Mouse (Mus musculus) brain, adult 2 months (tissue): ENCODE measurements around the gene Prdm10.

Source experiments
- DNase-seq: peaks from one replicate; pipeline ENCODE4 v3.0.0; 2011; ENCODE audit warnings: low read depth, low spot score

Gene Prdm10

DNA sequence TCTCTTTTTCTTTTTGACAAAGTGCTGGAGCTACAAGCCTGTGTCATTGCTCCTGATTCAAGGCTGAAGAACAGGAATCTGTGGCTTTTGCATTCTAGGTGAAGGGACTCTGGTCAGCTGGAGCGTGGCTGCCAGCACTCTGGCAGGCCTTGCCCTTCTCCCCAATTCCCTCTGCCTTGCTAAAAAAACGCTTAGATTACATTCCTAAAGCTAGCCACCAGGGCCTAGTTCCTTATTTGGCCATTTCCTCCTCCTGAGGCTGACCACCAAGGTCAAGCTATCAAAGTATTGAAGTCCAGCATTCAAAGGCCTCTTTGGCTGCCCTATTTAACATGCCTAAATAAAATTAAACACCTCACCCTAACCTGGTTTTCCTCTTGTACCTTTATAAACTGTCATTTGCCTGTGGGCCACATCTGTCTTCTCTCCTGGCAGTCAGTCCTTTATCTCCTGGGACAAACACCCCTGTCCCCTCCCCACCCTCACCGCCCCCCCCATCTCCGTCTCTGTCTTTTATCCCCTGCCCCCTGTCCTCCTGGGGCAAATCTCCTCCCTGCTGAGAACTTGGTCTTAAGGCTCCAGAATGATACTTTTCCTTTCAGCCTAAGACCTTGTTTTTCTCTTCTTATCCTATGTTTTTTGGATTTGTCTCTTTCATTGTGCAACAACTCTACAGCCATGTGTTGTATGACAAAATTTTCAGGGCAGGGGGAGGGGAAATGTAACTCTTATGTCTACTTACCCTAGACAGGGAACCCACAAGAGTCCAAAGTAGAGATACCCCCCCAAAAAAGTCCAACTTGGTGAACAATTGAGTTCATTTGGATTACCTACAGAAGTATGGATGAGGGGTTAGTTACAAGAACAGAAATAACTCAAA, 17.9 kb upstream of the Prdm10 start:
- no peak for DNase-seq

DNA sequence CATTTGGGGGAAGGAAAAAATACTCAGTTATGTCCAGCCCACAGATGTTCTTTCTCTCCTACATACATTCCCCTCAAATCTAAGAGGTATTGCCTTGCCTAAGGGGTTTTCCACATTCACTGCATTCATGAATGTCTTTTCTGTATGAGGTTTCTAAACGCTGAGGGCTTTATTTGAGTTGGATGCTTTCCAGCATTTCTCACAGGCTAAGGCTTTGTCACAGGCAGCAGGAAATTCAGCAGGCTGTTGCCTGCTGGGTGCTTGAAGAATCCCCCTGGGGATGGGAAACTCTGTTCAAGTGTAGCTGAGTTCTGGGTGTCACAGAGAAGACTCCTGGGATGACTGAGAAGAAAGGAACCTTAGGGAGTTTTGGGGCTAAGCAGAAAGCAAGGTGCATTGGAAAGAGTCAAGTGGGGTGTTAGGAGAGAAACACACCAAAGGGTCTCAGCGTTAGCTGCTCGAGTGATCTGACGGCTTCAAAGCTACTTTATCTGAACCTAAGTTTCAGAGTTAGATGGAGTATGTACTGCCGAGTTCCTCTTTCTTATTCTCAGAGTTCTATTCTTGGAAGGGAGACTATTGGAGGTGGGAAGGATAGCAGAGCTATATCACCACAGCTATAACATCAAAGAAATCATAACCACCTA, 14.2 kb upstream of the Prdm10 start:
- DNase-seq, result peak; percentile 67

DNA sequence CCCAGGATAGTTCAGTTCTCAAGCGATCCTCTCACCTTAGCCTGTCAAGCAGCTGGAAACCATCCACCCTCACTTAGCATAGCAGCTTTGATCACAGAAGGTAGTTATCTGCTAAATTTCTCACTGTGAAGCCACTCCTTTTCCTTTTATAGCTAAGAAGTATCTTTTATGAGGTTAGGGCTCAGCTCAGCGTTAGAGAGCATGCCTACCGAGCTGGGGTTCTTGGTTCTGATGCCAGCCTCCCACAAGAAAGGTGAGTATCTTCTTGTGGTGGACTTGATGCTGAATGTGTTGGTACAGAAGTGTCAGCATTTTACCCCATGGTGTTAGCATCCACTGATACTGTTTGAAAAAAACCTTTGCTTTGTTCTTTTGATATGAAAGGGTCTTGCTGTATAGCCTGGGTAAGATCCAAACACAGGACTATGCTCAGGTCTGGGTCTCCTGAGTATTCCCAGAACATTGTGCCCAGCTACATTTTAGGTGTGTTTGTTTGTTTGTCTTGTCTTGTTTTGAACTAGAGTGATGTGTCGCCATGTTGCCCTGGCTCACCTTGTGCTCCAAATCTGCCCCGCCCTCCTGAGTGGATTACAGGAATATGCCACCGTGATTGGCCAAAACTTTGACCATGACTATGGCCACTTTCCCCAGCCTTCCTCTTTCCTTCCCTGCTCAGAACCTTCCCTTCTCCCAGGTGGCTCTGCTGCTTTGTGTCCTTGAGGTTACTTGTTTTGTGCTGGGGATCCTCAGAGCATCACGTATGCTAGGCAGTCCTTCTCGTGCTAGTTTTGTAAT, 8.9 kb upstream of the Prdm10 start:
- DNase-seq, result no peak

DNA sequence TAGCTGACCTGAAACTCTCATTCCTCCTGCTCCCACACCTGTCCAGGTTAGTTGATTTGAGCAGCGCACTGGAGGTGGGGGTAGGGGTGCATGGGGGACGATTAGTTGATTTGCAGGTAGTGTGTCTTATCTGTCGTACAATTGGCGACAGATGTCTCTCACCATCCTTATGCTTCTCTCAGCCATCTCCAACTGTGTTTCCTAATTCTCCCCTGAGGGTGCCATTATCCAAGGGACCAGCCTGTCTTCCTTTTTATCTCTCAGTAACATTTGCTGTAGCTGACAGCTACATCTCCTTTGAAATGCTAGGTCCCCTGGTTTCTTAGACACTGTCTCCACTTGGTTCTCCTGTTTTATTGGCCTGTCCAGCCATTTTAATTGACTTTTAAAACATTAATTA, 8.2 kb upstream of the Prdm10 start:
- DNase-seq, result no peak

DNA sequence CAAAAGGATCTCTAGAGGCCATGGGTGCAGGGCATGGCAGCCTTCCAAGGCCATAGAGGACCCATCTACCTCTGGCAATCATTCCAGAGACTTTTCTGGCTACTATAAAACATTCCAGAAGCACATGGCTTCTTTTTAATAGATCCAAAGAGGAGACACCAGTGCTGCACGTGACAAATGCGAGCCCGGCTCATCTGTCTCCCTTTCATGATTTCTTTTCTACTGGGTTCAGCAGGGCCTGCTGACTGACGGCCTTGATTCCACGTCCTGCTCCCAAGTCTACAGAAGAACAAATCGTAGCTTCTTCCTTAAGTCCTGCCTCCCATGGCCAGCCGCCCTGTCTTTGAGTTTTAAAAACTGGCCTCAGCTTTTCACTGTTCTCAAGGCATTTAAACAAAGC, 1.7 kb upstream of the Prdm10 start:
- no peak for DNase-seq

DNA sequence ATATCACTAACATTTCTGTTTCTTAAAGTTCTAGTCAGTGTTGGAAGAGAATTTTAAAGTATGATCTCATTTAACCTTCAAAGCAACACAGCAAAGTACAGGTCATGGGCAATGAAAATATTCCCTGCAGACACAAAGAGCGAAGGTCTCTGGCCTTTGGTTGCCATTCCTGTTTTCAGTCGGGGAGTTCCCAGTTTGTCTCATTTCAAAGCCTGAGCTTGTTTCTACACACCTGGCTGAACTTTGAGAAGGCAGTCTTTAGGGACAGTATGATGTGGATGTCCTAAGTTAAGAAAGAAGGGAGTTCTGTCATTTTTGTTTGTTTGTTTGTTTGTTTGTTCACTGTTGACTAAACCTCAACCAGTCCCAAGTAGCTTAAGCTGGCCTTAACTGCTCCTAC, 1.0 kb upstream of the Prdm10 start:
- DNase-seq, result no peak

DNA sequence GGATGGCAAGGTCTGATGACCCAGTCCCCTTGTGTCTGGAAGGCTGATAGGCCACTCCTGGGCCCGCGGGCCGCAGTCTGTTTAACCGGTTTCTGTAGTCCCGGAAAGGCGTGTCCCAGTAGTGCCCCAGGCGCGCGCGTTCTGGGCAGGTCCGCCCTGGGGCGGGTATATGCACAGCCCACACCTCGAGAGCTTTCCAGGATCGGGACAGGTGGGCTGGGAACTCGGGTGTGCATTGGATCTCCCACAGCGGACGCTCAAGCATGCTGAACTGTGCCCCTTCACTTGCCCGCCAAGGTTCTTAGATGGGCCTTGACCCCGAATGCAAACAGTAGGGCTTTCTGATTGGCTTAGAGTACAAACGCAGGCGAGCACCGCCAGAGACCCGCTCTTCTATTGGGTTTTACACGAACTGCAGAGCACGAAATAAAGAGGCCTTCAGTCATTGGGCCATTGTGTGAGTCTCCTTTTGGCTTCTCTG, 413 bp upstream of the Prdm10 start:
- DNase-seq, result peak; percentile 100

DNA sequence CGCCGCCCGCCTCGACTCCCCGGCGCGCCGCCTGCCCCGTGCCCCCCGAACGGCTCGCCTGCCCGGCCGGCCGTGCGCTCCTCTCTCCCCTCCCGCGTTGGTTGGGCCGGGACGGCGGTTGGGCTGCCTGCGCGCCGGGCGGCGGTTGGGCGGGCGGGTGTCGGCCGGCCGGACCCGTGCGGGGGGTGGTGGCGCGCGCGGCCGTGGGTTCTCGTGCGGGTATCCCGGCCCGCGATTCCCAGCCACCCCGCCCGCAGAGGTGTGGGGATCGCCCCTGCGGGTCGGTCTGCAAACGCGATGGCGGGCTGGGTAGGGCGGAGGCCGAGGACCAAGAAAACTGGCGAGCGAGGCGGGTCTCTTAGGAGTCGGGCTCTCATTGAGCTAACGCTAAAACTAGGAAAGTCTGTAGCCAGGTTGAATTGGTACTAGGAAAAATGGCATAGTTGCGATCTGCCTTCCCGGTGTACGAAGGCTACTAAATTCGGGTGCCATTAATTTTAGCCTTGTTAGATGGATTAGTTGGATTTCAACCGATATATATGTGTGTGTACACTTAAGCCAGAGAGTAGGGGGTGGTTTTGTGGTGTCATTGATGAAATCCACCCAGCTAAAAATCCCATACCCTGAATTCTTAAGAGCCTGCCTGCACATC, 799 bp downstream of the Prdm10 start:
- no peak for DNase-seq

DNA sequence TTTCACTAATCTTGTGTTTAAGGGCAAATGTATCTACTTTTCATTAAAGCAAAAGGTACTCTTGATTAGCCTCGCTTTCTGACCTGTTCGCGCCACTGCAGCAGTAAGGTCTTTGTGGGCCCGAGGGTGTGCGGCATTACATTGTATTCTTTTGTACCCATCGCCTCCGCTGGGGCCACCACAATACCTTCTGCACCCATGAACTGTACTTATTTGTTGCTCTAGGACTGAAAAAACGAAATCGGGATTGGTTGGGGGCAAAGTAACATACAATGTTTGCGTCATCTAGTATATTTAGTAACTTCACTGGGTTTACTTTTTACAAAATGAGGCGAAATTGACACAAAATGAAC, 1.3 kb downstream of the Prdm10 start:
- peak; percentile 54 for DNase-seq

DNA sequence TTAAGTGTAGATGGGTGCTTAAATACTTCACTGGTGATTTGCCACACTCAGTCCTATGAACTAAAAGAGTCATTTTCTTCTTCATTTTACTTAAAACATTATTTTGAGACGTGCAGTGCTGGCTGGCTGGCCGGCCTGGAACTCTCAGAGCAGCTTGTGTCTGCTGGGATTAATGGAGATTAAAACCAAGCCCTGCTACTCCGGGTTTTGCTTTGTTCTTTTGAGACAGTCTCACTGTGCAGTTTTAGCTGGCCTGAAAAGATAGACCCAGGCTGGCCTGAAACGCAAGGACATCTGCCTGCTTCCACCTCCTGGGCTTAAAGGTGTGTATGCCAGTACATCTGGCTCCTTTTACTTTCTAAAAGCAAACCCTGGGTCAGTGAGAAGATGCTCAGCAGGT, 2.2 kb downstream of the Prdm10 start:
- no peak for DNase-seq

DNA sequence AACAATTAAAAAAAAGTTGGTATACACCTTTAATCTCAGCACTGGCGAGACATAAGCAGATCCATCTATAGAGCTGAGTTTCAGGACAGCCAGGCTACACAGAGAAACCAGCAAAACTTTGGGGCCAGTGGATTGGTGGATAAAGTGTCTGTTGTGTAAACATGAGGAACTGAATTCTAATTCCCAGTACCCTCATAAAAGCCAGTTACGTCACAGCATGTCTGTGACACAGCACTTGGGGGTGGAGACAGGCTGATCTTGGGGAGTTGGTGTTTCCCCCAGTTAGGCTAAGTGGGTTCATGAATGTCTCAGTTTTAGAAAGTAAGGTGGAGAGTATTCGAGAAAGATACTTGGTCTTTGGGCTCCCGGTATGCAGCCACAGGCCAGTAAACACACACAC, 2.7 kb downstream of the Prdm10 start:
- DNase-seq, result no peak

DNA sequence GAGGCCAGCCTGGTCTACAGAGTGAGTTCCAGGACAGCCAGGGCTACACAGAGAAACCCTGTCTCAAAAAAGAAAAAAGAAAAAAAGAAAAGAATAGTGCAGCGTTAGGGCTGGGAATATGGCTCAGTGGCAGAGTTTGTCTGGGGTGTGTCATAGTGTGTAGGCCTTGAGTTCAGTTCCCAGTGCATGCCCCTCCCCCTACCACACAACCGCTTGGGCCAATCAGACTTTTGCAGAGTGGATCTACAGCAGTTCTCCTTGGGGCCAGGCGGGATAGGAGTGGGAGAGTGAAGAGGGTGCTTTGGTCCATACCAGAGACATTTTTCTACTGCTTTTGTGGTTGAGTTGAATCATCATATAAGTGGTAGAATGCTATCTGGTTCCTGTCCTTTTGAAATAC, 3.6 kb downstream of the Prdm10 start:
- no peak for DNase-seq

DNA sequence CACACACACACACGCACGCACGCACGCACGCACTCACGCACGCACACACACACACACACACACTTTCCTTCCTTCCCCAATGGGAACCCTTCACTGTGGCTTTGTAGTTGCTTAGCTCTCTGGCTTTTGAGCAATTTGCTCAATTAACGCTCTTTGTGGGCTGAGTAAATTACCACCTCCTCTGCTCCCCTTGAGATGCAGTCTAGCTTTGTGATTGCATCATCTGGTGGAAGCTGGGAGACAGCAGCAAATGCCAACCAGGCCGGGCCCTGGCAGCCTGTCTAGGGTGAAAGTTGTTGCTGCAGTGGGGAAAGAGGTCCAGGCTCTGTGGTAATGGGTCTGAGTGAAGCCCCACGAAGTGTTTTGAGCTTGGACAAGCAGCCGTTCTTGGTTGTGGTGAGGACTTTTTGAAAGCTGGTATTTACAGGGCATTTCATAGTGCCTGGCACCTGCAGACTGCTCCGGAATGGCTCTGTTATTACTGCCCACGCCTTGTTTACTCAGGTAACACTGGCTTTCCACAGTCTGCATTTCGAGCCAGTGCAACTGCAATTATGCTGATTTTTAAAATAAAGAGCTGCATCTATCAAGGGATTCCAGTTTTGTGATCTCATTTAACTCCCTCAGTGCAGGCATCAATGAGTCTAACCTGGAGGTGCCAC, 10.0 kb downstream of the Prdm10 start:
- DNase-seq, result peak; percentile 79

DNA sequence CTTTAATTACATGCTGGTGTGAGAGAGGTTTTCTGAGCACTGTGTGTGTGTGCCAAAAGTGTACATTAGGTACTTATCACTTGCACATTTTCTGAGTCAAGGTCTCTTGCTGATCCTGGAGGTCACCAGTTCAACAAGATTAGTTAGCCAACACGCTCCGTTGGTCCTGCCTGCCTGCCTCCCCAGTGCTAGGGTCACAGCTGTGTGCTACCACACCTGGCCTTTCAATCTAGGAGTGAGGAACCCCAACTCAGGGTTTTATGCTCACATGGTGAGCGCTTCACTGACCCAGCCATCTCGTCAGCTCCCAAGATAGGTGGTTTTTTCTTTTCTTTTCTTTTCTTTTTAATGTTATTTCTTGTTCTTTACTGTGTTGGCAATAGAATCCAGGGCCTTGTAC, 11.6 kb downstream of the Prdm10 start:
- no peak for DNase-seq

DNA sequence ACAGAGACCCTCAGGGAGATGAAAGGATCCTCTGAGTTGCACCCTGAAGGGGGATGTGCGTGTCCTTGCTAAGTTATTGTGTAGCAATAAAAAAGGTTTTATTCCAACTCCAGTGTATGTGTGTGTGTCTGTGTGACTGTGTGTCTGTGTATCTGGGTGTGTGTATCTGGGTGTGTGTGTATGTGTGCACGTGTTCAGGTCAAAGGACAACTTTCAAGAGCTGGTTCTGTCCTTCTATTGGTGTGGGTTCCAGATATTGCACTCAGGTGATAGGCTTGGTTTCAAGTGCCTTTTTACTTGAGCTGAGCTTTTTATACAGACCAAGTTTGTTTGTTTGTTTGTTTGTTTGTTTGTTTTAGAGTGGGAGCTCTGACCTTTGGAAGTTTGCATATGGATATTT, 12.9 kb downstream of the Prdm10 start:
- no peak for DNase-seq

DNA sequence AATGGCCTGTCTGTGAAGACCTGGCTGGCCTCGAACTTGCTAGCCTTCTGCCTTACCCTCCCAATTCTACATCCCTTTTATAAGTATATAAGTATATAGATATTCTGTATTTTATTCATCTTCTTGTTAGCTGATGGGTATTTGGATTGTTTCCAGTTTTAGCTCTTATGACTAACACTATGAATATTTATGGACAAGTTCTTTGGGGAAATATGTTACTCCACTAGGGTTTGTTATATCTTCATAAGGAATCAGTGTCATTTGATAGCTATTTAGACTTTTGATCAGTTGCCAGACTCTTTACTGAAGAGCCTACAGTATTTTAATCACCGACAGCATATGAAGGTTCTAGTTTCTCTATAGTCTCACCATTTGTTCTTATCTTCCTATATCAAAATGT, 15.0 kb downstream of the Prdm10 start:
- peak; percentile 51 for DNase-seq

DNA sequence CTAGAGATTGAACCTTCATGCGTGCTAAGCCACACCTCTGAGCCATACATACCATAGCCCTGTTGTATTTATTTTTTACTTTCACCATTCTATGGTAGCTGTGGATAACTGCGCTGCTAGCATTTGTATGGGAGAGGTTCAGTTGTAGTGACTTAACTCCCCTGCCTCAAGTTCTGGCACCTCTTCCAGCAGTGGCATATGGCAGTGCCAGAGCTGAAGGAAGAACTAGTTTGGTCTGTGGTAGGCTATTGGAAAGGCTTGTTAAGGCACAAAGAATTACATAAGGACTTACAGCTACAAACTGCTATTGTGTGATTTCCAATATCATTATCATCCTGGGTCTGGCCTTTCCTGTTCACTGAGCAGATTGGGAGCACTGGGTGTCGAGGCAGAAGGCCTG, 16.0 kb downstream of the Prdm10 start:
- DNase-seq, result peak; percentile 74

DNA sequence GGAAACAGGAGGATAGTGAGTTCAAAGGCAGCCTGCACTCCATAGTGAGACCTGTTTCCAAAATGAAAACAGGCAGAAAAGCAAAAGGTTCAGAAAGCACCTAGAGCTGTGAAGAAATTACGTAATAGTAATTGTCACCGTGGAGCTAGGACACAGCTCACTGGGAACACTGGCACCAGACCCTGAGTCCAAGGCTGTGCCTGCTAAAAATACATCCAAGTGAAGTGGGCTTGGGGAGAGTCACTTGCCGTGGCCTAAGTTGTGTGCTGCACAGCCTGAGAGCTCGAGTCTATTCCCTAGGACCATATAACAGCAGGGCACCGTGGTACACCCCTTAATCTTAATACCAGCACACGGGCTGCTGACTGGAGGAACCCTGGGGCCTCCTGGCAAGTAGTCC, 18.4 kb downstream of the Prdm10 start:
- DNase-seq, result peak; percentile 61

DNA sequence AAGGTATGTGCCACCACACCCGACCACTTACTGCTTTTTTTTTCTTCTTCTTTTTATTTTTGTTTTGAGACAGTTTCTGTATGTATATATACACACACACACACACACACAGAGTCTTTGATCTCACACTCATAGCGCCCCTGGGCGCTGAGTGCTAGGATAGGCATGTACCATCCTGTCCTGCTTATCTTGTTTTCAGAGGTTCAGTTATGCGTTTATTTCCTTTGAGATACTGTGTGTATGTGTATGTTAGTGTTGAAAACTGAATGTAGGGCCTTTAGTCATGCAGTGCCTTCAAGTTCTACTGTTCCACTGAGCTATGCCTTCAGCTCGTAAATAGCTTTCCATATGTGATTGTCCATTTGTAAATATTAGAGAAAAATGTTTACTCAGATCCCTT, 20.2 kb downstream of the Prdm10 start:
- DNase-seq, result no peak

DNA sequence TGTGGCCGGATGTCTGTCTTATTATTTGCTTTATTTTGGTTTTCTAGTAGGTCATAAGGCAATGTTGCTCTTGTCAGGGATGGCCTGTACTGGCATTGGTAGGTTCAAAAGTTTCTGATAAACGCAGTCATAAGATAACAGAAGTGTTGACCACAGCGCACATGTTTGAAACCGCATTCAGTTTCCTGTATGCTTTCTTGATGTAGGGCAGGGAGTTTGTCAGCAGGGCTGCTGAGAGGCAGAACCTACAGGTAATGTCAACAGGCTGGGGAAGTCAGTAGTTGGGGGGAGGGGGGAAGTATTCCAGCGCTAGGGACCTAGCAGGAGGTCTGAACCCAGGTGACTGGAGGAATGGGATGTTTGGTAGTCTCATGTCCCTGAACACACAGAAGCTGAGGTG, 20.8 kb downstream of the Prdm10 start:
- no peak for DNase-seq

DNA sequence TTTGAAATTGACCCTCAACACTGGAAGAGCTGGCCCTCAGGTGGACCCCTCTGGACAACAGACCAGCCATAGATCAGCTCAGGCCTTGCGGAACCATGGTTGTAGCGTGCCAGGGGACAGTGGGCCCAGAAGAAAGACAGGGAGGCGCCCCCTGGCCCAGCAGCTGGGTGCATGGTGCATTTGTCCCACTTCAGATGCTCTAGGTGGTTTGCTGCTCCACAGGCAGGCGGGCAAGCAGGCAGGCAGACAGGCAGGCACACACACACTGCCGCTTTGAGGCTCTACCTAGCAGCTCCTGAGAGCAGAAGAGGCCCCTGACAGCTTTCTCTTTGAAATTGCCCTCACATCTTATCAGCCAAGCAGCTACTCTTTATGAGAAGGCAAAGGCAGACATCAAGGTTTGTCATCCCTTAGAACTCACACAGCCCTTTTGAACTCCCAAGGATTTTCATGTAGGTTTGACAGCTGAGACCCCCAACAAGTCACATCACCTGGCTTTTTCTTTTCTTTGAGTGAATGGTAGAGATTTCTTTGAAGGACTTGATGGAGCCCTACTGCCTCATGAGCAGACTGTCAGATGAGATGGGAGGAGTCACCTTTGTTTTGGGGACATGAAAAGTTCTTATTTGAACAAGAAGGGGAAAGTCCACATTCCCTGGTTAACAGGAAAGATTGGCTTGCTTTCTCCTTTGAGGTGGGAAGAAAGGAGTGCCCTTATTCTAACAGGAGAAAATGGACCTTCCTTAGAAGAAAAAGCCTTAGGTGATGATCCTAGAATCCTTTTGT, 21.4 kb downstream of the Prdm10 start:
- no peak for DNase-seq
